Mouse (Mus musculus) layer of hippocampus, adult 6 months (tissue): ENCODE measurements around the gene Gm49378. TPM values are rescaled to one million over a fixed set of nuclear protein-coding genes. Genes with fewer than 3 reads are reported as not detected.

Experiments used
- long read RNA-seq, 2 experiments: library from polyadenylated mRNA; unstranded; transcript quantifications; one replicate each; pipeline ENCODE4 v2.0.0; 2019 to 2020
- polyA plus RNA-seq: library from polyadenylated mRNA; unstranded; fragments of <200 nt; fragmentation: Nextera tagmentation; gene quantifications from 2 replicates; pipeline ENCODE4 v1.2.3, GENCODE M21; 2021

Gene Gm49378
- 0.14 and 0.48 TPM in 2 replicates for polyA plus RNA-seq
- long read RNA-seq, experiment 1: 0 reads
- long read RNA-seq, experiment 2: 0 reads

DNA sequence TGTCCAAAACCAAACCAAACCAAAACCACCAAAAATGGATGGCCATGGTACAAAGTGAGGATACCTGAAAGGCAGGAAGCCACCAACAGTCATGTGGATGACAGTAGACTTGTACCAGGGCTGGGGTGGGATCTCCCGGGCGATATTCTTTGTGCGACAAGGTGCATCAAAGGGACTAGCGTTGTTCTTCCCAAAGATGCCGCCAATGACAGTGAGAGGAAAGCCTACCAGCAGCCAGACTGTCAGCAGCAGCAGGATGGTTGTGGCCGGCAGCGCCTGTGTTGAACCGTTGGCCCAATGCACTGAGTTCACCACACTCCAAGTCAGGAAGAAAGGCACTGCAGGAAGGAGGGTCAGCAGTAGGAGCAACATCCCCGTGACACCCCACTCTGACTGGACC is at the start of gene Gm49378:
Gene Gm49378, minus strand, starts transcription at position 101 of the 400 bp plus-strand sequence.

DNA sequence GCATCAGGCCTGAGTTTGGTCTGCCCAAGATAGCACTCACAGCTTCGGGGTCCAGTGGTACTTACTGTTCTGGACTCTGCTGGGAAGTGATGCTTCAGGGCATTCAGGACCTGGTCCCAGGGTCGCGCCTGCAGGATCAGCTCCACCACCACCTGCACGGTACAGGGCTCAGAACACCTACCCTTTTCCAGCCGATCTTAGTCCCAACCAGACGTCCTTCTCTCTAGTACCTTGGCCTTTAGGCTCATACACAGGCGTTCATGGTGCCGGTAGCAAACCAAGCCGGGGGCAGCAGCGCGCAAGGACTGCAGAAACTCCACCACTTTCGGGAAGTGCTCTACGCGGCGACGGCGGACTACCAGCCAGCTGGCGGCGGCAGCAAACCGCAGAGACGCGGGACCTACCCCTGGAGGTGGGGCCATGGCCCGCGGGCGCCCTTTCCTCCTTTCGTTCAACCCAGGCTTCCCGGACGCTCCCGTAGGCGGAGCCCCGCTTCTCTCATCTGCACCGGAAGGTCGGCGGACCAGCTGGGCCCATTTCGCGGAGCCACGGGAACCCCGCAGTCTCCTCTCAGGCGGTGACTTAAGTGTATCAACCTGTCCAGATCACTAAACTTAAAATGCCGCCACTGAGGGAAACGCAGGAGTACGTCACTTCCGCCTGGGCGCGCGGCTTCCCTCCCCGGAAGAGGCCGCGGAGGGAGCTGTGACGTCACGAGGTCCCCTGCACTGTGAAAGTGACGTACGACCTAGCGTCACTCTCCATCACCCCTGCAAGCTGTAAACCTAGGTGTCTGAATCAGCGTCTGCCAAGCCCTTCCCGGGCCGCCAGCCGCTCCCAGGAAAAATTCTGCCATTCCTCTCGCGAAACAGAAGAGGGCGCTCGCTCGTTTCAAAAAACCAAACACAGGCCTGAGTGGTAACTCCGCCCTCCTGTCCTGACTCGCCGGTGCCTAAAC is 43.7 kb upstream of the Gm49378 start, which contains the start of gene Tinf2:
Gene Tinf2, minus strand, starts transcription at position 661 of the 958 bp plus-strand sequence.

DNA sequence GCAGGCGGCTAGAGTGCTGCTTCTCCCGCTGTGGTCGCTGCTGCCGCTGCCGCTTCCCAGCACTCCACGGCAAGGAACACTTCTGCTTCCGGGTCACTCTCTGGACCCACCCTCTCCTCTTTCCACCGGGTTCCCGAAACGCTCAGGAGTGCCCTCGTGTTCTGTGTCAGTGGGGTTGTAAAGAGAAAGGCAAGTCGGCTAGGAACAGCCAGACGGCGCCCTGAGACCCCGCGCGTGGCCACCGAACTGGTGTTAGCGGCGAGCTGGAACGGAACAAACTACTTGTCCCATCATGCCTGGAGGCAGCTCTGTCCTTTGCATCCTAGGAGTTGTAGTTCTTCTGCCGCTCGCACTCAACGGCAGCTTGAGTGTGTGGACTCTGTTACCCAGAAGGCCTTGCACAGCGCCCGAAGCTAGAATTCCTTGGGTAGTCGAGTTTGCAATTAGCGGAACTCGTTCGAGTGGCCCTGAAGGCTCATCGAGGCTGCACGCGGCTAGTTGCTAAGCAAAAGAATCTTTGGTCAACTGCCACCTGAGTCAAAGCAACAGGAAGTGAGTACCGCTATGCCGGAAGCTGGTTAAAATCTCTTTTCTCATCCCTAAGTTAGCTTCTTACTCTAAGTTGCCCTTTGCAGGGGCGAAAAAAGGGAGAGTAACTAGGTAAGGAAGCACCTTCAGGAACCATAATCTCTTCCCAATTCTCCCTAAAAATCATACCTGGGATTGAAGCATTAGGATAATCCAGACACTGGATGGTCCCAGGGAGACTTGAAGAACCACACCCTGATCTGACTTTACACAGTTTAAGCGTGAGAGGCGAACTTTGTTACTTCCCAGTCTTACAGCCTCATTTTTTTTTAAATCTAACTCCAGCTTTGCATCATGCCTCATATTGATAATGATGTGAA is 34.4 kb upstream of the Gm49378 start, which contains the start of the genes Gmpr2 and Nedd8:
Gene Gmpr2, plus strand, starts transcription at position 109 of the 908 bp plus-strand sequence.
Gene Nedd8, minus strand, starts transcription at position 292 of the 908 bp plus-strand sequence.

DNA sequence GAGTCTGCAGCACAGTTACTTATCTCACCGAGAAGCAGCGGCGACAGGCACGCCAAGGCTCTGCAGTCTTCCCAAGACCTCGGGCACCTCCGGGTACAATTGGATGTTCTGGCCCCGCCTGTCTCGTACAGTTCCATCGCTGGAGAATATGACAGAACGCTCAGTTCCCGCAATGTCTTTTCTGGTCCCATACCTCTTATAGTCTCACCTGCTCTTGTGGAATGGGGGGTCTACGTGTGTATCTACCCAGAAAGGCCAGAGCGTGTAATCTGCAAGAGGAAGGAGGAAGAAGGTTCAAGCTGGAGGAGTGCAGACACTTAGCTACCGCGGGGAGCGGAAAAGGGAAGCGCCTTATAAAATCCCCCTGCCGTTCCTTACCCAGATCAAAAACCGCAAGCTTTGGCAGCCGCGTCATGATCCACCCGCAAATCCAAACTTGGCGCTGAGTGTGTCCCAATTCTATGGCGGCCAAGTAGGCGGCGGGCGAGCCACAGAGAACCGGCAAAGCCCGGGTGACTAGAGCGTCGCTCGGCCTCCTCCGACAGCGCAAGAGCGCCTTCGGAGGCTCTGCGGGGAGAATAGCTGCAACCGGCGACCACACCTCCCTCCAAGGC is 22.4 kb upstream of the Gm49378 start, which contains the start of gene Mdp1:
Gene Mdp1, minus strand, starts transcription at position 549 of the 614 bp plus-strand sequence.

DNA sequence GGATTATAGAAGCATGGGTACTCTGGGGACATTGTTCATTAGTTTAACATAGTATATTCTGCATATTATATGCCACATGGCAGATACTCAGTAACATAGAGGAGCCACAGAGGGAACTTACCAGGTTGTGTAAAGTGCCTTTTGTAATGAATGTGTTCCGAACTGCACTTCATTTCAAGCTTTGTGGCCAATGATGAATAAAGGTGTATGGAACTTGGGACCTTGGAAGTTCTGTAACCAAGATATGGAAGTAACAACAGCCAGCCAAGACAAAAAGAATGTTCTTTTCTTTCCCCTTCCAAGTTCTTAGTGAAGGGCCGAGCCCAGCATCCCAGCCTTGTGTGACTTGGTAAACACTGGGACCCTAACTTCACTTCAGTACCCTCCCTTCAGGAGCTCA is 12.2 kb upstream of the Gm49378 start, which contains the start of gene Tssk4:
Gene Tssk4, plus strand, starts transcription at position 301 of the 400 bp plus-strand sequence.

DNA sequence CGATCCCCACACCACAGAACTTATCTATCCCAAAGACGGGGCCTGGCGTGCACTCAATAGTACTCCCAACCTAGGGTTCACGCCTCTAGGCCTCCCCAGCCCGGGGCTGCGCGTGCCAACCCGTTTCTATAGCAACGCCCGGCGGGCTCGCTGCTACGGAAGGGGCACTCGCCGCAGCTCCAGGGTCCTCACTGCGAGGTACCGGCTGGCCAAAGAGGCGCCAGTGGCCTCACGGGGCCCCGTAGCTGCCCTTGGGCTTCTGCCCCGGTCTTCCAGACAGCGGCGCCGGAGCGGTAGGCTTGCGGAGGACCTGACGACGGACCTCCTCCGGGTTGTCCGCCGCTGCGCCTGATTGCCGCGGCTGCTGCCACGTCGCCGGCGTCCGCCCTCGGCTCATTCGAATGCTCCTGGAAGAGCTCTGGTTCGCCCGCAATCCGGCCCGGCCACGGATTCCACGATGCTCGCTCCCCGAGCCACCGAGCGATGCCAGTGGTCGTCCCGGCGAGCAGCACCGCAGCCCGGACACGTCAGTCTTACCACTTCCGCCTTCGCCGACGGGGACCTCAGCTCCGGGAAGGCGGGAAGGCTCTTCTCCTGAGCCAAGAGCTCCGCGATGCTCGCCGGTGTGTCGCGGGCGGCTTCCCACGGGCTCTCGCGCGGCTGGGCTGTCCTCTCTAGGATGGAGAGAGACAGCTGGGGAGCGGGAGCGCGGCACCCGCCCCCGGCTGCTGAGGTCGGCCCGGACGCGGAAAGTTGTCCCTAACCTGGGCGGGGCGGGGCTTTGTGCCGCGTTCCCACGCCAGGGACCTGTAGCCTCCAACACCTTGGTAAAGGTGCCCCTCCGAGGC is 5.6 kb upstream of the Gm49378 start, which contains the start of gene Tm9sf1:
Gene Tm9sf1, minus strand, starts transcription at position 747 of the 848 bp plus-strand sequence.

DNA sequence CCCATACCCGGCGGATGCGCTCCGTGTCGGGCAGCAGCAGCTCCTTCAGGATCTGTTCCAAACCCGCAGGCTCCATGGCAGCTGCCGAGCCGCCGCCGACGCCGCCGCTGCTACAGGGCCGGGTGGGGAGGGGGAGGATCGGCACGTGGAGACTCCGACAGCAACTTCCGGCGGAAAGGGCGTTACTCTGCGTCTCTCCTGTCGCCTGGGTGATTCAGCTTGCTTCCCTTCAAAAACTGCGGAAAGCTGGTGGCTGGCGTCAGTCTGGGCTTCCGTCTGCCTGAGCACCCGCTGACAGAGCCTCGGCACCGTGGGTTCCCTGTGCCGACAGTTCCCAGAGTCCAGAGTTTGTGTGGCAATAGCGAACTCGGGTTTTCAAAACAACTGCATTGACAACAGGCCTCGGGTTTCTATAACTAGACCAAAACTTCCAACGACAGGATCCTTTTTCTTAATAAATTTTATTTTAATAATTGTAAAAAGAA is 2.1 kb downstream of the Gm49378 start, which contains the start of gene Ipo4:
Gene Ipo4, minus strand, starts transcription at position 435 of the 485 bp plus-strand sequence.

DNA sequence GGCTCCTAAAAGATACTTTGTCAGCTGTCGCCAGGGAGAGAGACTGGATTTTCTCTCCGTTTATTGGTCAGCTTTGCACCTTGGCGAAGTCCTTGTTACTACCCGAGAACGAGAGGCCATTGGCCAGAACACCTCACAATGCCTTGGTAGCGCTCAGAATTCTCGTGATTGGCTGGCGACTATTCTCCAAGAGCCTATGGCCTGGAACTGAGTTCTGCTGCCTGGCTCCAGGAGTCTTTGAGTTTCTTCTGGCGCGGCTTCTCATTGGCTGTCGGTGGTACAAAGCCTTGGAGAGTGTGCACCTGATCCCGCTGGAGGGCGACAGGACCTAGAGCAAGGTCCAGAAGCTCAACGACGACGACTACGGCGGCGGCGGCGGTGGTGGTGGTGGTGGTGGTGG is 19.9 kb downstream of the Gm49378 start, which contains the start of gene Rec8:
Gene Rec8, plus strand, starts transcription at position 216 of the 400 bp plus-strand sequence.

DNA sequence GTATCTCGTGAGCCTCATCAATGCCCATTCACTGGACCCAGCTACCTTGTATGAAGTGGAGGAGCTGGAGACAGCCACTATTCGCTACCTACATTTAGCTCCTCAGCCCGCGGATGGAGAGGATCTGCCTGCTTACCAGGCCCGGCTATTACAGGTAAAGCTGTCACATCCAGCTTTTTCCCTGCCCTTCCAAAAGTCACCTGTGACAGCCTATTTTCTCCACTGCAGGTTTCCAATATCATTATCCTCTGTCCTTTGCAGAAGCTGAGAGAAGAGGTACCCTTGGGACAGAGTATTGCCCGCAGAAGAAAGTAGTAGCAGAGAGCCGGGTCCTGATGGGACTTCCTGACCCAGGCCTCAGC is 34.4 kb downstream of the Gm49378 start, which contains the start of gene Irf9:
Gene Irf9, plus strand, starts transcription at position 301 of the 362 bp plus-strand sequence.

DNA sequence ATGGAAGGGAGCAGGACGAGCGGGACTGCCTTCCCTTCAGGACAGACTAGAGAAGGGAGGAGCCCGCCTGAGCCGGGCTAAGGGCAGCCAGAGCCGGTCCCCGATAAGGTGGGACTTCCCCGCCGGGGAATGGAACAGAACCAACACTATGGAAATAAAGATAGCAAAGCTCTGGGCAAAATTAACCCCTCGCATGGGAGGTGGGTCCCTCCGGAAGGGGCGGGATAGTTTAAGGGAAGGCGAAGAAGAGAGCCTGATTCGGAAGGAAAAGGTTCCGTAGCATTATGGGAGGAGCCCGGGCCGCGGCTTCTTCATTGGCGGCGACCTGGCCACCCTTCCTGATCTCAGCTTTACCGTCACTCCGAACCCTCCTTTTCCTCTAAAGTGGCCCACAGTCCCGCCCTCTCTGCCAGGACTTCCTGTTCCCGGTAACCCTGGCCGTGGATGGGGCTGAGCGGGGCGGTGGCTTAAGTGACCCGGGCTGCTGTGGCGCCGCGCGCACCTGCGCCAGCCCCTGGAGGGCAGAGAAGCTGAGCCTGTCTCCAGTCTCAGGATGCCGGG is 46.3 kb downstream of the Gm49378 start, which contains the start of gene Rnf31:
Gene Rnf31, plus strand, starts transcription at position 378 of the 561 bp plus-strand sequence.

DNA sequence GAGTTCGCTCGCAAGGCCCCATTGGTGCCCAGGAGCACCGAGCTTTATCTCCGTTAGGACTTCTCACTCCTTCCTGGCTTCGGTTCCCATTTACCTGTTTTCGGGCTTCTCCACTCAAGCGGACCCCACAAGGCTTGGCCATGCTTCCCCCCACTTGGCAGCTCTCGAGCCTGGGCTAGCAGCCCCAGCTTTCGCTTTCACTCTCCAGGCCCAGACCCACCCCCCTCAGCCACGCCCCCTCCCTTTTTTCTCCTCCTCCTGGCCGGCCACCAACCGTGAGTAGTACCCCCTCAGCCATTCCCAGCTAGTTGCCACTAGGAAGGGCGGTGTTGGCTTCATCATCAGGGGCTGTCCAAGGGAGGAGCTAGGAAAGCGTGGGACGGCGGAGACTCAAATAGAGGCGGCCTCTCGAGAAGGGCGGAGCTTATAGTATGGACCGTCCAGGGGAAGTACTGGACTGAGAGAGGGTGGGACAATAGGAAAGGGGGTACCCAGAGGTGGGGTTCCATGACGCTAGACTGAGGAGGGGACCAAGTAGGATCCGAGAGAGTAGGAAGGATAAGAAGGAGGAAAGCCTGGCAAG is 46.9 kb downstream of the Gm49378 start, which contains the start of gene Psme2:
Gene Psme2, minus strand, starts transcription at position 366 of the 583 bp plus-strand sequence.

DNA sequence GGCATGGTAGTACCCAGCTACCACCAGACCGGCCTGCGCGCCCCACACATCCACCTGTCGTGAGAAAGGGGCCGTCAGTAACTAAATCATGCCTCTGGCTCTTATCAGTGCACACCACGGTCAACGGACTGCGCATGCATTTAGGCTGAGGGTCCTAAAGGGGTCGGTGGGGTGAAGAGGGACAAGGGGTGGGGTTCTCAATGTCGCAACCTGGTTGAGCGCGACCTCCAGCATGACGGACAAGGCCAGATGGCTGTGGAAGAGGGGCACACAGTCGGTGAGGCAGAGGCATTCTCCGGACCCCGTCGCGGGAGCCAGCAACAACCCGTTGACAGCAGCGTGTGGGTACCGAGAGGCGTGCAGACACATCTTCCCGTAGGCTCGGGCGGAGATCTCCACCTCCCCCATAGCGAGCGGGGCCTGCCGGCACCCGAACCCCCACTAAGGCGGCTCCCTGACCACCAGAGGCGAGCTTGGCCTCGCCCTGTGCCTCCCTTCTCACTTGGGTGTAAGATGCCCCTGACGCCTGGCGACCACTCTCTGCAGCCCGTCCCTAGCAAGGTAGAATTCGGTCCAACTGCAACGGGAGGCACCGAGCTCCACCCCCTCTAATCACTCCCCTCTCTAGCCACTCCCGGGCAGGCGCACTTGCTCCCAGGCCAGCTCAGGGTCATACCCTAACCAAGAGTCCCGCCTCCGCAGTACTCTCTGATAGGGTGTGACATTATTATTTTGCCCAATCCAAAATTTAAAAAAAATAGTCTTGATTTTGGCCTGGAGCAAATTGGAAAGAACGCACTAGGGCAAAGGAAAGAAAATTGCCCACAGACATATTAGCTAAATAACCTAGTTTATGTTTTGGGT is 52.8 kb downstream of the Gm49378 start, which contains the start of gene Emc9:
Gene Emc9, minus strand, starts transcription at position 601 of the 864 bp plus-strand sequence.

Other genes starting within 250 kb of the Gm49378 start
- 22.5 and 23.0 TPM in 2 replicates for gene Dhrs4, start 159.1 kb downstream of the Gm49378 start, polyA plus RNA-seq
- gene Carmil3, start 147.2 kb downstream of the Gm49378 start, polyA plus RNA-seq: 1.8 and 2.9 TPM in 2 replicates
- gene Cpne6, start 127.5 kb downstream of the Gm49378 start, polyA plus RNA-seq: 661 and 751 TPM in 2 replicates
- 0.13 TPM in 1 of 2 replicates, not detected in the other for gene Nrl, start 112.9 kb downstream of the Gm49378 start, polyA plus RNA-seq
- gene Pck2, start 97.6 kb downstream of the Gm49378 start, polyA plus RNA-seq: 28.8 and 36.0 TPM in 2 replicates
- gene Dcaf11, start 77.9 kb downstream of the Gm49378 start, polyA plus RNA-seq: 70.4 and 77.7 TPM in 2 replicates
- gene A730061H03Rik, start 77.5 kb downstream of the Gm49378 start, polyA plus RNA-seq: not detected in 2 replicates
- gene Fitm1, start 62.3 kb downstream of the Gm49378 start, polyA plus RNA-seq: not detected in 2 replicates
- gene Psme1, start 59.8 kb downstream of the Gm49378 start, polyA plus RNA-seq: 54.2 and 58.9 TPM in 2 replicates
- 151 and 161 TPM in 2 replicates for gene Emc9, start 52.6 kb downstream of the Gm49378 start, polyA plus RNA-seq
- 115 TPM in 2 replicates for gene Psme2, start 46.8 kb downstream of the Gm49378 start, polyA plus RNA-seq
- gene Rnf31, start 46.2 kb downstream of the Gm49378 start, polyA plus RNA-seq: 6.5 and 11.3 TPM in 2 replicates
- 4.6 and 5.9 TPM in 2 replicates for gene Irf9, start 34.3 kb downstream of the Gm49378 start, polyA plus RNA-seq
- gene Rec8, start 19.9 kb downstream of the Gm49378 start, polyA plus RNA-seq: 0.78 and 0.95 TPM in 2 replicates
- 48.5 and 50.1 TPM in 2 replicates for gene Ipo4, start 1.9 kb downstream of the Gm49378 start, polyA plus RNA-seq
- 32.7 and 36.4 TPM in 2 replicates for gene Tm9sf1, start 5.9 kb upstream of the Gm49378 start, polyA plus RNA-seq
- gene Tssk4, start 12.3 kb upstream of the Gm49378 start, polyA plus RNA-seq: 0.11 and 0.29 TPM in 2 replicates
- gene Mdp1, start 22.6 kb upstream of the Gm49378 start, polyA plus RNA-seq: 62.3 and 63.2 TPM in 2 replicates
- 24.9 and 27.8 TPM in 2 replicates for gene Gmpr2, start 34.0 kb upstream of the Gm49378 start, polyA plus RNA-seq
- 665 and 692 TPM in 2 replicates for gene Nedd8, start 34.2 kb upstream of the Gm49378 start, polyA plus RNA-seq
- 8.2 and 9.7 TPM in 2 replicates for gene Tinf2, start 43.9 kb upstream of the Gm49378 start, polyA plus RNA-seq
- gene Tgm1, start 76.0 kb upstream of the Gm49378 start, polyA plus RNA-seq: 0.08 TPM in 1 of 2 replicates, not detected in the other
- 31.9 and 38.2 TPM in 2 replicates for gene Rabggta, start 84.4 kb upstream of the Gm49378 start, polyA plus RNA-seq
- gene Dhrs1, start 107.8 kb upstream of the Gm49378 start, polyA plus RNA-seq: 123 and 128 TPM in 2 replicates
- 8.1 and 8.5 TPM in 2 replicates for gene Nop9, start 107.8 kb upstream of the Gm49378 start, polyA plus RNA-seq
- gene Cideb, start 120.6 kb upstream of the Gm49378 start, polyA plus RNA-seq: 3.9 and 5.8 TPM in 2 replicates
- gene Ltb4r2, start 123.5 kb upstream of the Gm49378 start, polyA plus RNA-seq: 0.16 and 0.54 TPM in 2 replicates
- gene Ltb4r1, start 128.1 kb upstream of the Gm49378 start, polyA plus RNA-seq: 0.26 TPM in 1 of 2 replicates, not detected in the other
- 1.4 TPM in 2 replicates for gene Adcy4, start 146.2 kb upstream of the Gm49378 start, polyA plus RNA-seq
- 0.45 and 0.55 TPM in 2 replicates for gene Ripk3, start 151.0 kb upstream of the Gm49378 start, polyA plus RNA-seq
- gene Nfatc4, start 185.2 kb upstream of the Gm49378 start, polyA plus RNA-seq: 0.25 TPM in 1 of 2 replicates, not detected in the other
- gene Nynrin, start 216.1 kb upstream of the Gm49378 start, polyA plus RNA-seq: 0.49 and 0.88 TPM in 2 replicates
- 0.06 and 0.09 TPM in 2 replicates for gene Cbln3, start 246.5 kb upstream of the Gm49378 start, polyA plus RNA-seq
- 2.3 and 2.4 TPM in 2 replicates for gene Khnyn, start 247.1 kb upstream of the Gm49378 start, polyA plus RNA-seq